Mouse (Mus musculus) left cerebral cortex, adult 8-10 months (tissue): ENCODE data around the gene Eipr1. TPM values are rescaled to one million over a fixed set of nuclear protein-coding genes. Genes with fewer than 3 reads are reported as not detected.

Experiments
- DNase-seq, 2 experiments: peaks; one replicate each; pipeline ENCODE4 v3.0.0; 2022; ENCODE audit warnings: low spot score in 2 of 2
- total RNA-seq, 4 experiments: library from RNA; stranded (reverse); gene quantifications; 2 replicates each; pipeline ENCODE4 v1.2.4; 2022

Eipr1 gene
- total RNA-seq, 4 experiments from 2014 or later = 57.1 to 65.8 (median 61.0) TPM

GRCm38 (mm10) chr12:28817427-28817752 lies 65.8 kb downstream of the Eipr1 start:
- DNase-seq = peak in 1 of 2 experiments; percentile 51

GRCm38 (mm10) chr12:28817891-28818290 lies 66.3 kb downstream of the Eipr1 start:
- DNase-seq = no peak

GRCm38 (mm10) chr12:28823518-28823917 lies 71.9 kb downstream of the Eipr1 start:
- no peak for DNase-seq

- no peak for DNase-seq
Observed at GRCm38 (mm10) chr12:28829502-28829901, 77.9 kb downstream of the Eipr1 start.

- DNase-seq = no peak
Observed at GRCm38 (mm10) chr12:28830471-28830870, 78.9 kb downstream of the Eipr1 start.

- peak in 1 of 2 experiments; percentile 72 for DNase-seq
Observed at GRCm38 (mm10) chr12:28831066-28831733, 79.6 kb downstream of the Eipr1 start.

GRCm38 (mm10) chr12:28834266-28834665 lies 82.7 kb downstream of the Eipr1 start:
- DNase-seq = no peak

GRCm38 (mm10) chr12:28835683-28836082 lies 84.1 kb downstream of the Eipr1 start:
- DNase-seq = no peak

GRCm38 (mm10) chr12:28838268-28838667 lies 86.7 kb downstream of the Eipr1 start:
- DNase-seq = peak in 1 of 2 experiments; percentile 34

- DNase-seq = no peak
Observed at GRCm38 (mm10) chr12:28838971-28839370, 87.4 kb downstream of the Eipr1 start.

GRCm38 (mm10) chr12:28841179-28841698 lies 89.6 kb downstream of the Eipr1 start:
- DNase-seq = no peak

GRCm38 (mm10) chr12:28845811-28846210 lies 94.2 kb downstream of the Eipr1 start:
- DNase-seq = no peak

- no peak for DNase-seq
Observed at GRCm38 (mm10) chr12:28847401-28847800, 95.8 kb downstream of the Eipr1 start.

GRCm38 (mm10) chr12:28848726-28849612 lies 97.4 kb downstream of the Eipr1 start:
- DNase-seq = no peak

GRCm38 (mm10) chr12:28859495-28860263 lies 108.1 kb downstream of the Eipr1 start:
- peak in 1 of 2 experiments; percentile 42 for DNase-seq

- DNase-seq = no peak
Observed at GRCm38 (mm10) chr12:28860264-28860560, 108.6 kb downstream of the Eipr1 start.

- peak in 1 of 2 experiments; percentile 43 for DNase-seq
Observed at GRCm38 (mm10) chr12:28863260-28863659, 111.7 kb downstream of the Eipr1 start.

GRCm38 (mm10) chr12:28866121-28866520 lies 114.5 kb downstream of the Eipr1 start:
- DNase-seq = no peak

GRCm38 (mm10) chr12:28868794-28869193 lies 117.2 kb downstream of the Eipr1 start:
- DNase-seq = peak in 1 of 2 experiments; percentile 60

GRCm38 (mm10) chr12:28872271-28872670 lies 120.7 kb downstream of the Eipr1 start:
- peak; percentile 46 to 96 for DNase-seq

- DNase-seq = peak in 1 of 2 experiments; percentile 73
Observed at GRCm38 (mm10) chr12:28874781-28875251, 123.2 kb downstream of the Eipr1 start.
